Mouse (Mus musculus) common myeloid progenitor, adult 5-6 weeks (primary cell): ENCODE data around the gene Prox2. TPM values are rescaled to one million over a fixed set of nuclear protein-coding genes. Genes with fewer than 3 reads are reported as not detected.
A peak's percentile ranks its signal among the peaks of the same experiment; 100 is the strongest.

Experiments used
- ATAC-seq: replicated peaks from 2 replicates; pipeline ENCODE4 v1.8.0; 2016; ENCODE audit warnings: low read depth, mild to moderate bottlenecking, moderate TSS enrichment, inconsistent platforms; ENCODE audit not compliant: poor library complexity, severe bottlenecking
- total RNA-seq: library from RNA; stranded (forward); fragments of 200-1000, 187-1606 nt; gene quantifications from 2 replicates; pipeline ENCODE4 v1.2.3, GENCODE M21; 2017

The Prox2 gene
- total RNA-seq, 1 experiment from 2014 or later = 3.7 TPM

GRCm38 (mm10) chr12:85101001-85101400, 9.6 kb downstream of the Prox2 start:
- no peak for ATAC-seq

GRCm38 (mm10) chr12:85095859-85096258, 14.7 kb downstream of the Prox2 start:
- no peak for ATAC-seq

DNA sequence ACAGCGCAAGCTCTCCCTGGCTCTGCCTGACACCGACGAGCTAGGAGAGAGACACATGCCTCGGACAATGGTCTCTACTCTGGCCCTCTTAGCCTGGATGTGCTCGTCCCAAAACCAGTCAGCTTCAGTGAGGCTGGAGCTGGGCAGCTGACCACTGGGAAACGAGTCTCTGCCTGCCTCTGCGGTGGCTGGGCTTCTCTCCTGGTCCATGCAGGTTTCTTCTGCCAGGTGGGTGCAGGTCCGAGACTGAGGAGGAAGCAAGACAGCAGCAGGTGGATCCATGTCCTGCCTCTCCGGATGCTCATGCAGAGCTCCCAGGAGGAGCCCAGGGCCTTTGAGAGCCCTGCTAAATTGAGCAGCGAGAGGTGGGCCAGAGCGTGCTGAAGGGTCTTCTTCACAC, 15.4 kb downstream of the Prox2 start:
- no peak for ATAC-seq

DNA sequence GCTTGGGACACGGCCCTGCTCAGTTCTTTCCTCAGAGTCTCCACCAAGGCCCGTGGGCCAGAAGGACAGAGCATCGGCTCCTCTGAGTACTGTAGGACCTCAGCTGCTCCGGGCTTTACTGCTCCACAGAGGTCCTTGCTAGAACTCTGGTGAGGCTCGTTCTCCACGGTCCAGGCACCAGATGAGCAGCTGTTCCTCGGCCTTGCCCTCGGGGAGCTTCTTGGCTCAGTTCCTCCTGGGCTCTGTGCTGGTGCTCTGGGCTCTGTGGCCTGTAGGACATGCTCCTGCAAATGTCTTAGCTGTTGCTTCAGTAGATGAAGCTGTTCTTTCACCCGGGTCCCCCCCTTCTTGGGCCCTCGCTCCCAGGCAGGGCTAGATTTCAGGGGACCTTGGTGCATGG, 15.9 kb downstream of the Prox2 start:
- no peak for ATAC-seq

- ATAC-seq = peak; percentile 57
These were observed 16.5 kb downstream of the Prox2 start for GRCm38 (mm10) chr12:85094010-85094409.

DNA sequence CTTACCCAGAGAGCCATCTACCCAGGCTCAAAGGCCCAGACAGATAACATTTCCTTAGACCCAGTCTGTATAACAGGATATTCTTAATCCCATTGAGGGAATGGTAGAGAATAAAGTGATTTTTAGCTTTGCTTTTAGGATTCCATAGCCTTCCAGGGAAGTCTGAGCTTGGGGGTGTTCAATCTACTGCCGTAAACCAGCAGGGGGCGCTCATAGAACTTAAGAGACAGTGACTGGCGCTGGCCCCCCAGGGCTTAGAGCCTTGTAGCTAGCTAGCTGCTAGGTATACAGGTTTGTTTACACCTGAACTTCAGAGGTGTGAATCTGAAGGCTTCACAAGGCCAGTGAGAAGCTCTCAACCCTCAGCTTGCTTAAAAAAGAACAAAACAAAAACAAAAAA, 18.3 kb downstream of the Prox2 start:
- ATAC-seq = peak; percentile 51; the same call in 1 of the 2 replicates

DNA sequence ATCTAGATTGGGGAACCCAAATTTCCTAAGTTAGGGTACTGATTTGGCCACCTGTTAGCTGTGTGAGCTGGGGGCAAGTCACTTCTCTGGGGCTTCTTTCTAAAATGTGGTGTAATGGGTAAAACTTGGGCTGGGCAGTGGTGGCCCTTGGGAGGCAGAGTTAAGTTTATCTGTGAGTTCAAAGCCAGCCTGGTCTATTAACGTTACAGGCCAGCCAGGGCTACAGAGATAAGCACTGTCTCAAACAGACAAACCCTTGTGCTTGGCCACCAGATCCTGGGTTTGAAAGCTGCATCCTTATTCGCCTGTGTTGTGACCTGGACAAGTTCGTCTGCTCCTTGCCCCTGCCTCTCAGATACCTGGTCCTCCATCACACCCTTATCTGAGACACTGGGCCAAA, 19.4 kb downstream of the Prox2 start:
- no peak for ATAC-seq

GRCm38 (mm10) chr12:85087845-85088244, 22.7 kb downstream of the Prox2 start:
- ATAC-seq = no peak

DNA sequence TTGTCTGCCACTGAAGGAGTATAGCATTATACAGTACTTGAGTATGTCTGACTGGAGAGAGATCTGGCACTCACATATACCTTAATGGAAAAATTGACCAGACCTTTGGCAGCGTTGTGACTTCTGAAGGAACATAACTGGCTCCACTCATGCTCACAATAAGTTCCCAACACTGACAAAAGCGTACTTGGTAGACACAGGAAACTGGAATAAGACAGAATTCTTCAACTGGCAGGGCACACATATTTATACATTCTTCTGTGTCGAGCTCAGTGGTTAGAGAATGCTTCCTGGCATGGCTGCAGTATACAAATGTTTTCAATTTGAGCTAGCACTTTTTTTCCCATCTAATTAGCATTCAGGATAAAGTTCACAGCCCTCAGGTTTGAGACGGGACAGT, 25.6 kb downstream of the Prox2 start:
- no peak for ATAC-seq

DNA sequence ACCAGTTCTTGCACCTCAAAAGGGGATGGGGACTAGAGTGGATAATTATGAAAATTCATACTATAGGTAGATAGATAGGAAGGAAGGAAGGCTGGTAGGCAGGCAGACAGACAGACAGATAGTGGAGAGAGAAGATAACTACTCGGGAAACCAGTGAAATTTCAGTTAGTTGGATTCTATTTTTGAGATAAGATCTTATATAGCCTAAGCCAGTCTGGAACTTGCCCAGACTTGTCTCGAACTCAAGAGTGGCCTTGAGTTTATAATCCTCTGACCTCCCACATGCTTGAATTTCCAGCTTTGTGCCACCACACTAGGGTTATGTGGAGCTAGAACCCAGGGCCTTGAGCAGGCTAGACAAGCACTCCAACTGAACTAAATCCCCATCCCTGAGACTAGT, 26.3 kb downstream of the Prox2 start:
- ATAC-seq = no peak

- no peak for ATAC-seq
These were observed 33.5 kb downstream of the Prox2 start for GRCm38 (mm10) chr12:85077100-85077499.

- no peak for ATAC-seq
These were observed 39.5 kb downstream of the Prox2 start for GRCm38 (mm10) chr12:85071043-85071442.

- ATAC-seq = no peak
These were observed 59.3 kb downstream of the Prox2 start for GRCm38 (mm10) chr12:85051218-85051617.

Other genes with a start within 250 kb of the Prox2 start
- gene Ltbp2, start 234.2 kb downstream of the Prox2 start, total RNA-seq = not detected in 2 replicates
- 121 and 151 TPM in 2 replicates for gene Fcf1, start 139.9 kb downstream of the Prox2 start, total RNA-seq
- gene Arel1, start 139.9 kb downstream of the Prox2 start, total RNA-seq = 26.7 and 29.2 TPM in 2 replicates
- gene Ylpm1, start 114.4 kb downstream of the Prox2 start, total RNA-seq = 110 and 112 TPM in 2 replicates
- gene Dlst, start 74 bp upstream of the Prox2 start, total RNA-seq = 165 and 185 TPM in 2 replicates
- gene Rps6kl1, start 40.5 kb upstream of the Prox2 start, total RNA-seq = 0.15 TPM in 1 of 2 replicates, not detected in the other
- not detected in 2 replicates for gene Pgf, start 67.0 kb upstream of the Prox2 start, total RNA-seq
- gene Eif2b2, start 108.7 kb upstream of the Prox2 start, total RNA-seq = 82.3 and 89.5 TPM in 2 replicates
- 11.8 and 14.3 TPM in 2 replicates for gene Mlh3, start 159.8 kb upstream of the Prox2 start, total RNA-seq
- 46.1 and 81.3 TPM in 2 replicates for gene Acyp1, start 177.7 kb upstream of the Prox2 start, total RNA-seq
- 0.27 and 0.58 TPM in 2 replicates for gene Zc2hc1c, start 177.8 kb upstream of the Prox2 start, total RNA-seq
- gene Nek9, start 228.6 kb upstream of the Prox2 start, total RNA-seq = 30.5 and 33.5 TPM in 2 replicates